Mouse (Mus musculus) cerebellum, adult 18-20 months (tissue): ENCODE measurements around the gene Methig1.
A peak's percentile ranks its signal among the peaks of the same experiment; 100 is the strongest.

Experiments used
- DNase-seq, 2 experiments: peaks; one replicate each; pipeline ENCODE4 v3.0.0; 2021

Methig1 gene

GRCm38 (mm10) chr15:100428296-100428905, 75.5 kb downstream of the Methig1 start:
- no peak for DNase-seq

GRCm38 (mm10) chr15:100429959-100430565, 77.1 kb downstream of the Methig1 start:
- DNase-seq, result peak; percentile 41 to 58

- DNase-seq, result no peak
Observed at GRCm38 (mm10) chr15:100433234-100433633, 80.3 kb downstream of the Methig1 start.
